Mouse (Mus musculus) liver, embryonic 14.5 days (tissue): ENCODE data around the gene Sfn. TPM values are rescaled to one million over a fixed set of nuclear protein-coding genes. Genes with fewer than 3 reads are reported as not detected.
A peak's percentile ranks its signal among the peaks of the same experiment; 100 is the strongest.

Experiments used
- ATAC-seq: fragments of 200-750 bp; cut with Nextera tagmentation; 2 replicates; pipeline ENCODE4 v1.8.0; 2017; ENCODE audit warnings: moderate number of reproducible peaks, mild to moderate bottlenecking, moderate library complexity; ENCODE audit not compliant: insufficient read depth
- DNase-seq, 3 experiments: peaks; one replicate each; pipeline ENCODE4 v3.0.0-alpha.2; 2012 to 2013; ENCODE audit warnings: low read depth in 3 of 3, low spot score in 3 of 3
- H3K27ac ChIP-seq: fragments of 300-500 bp; sonication (generic); 2 replicates; pipeline ENCODE4 v1.5.1; 2014; ENCODE audit warnings: moderate library complexity, mild to moderate bottlenecking, control low read depth, inconsistent platforms
- H3K27me3 ChIP-seq: fragments of 300-500 bp; sonication (generic); 2 replicates; pipeline ENCODE4 v1.6.1; 2014; ENCODE audit warnings: mild to moderate bottlenecking, low read length, moderate library complexity; ENCODE audit not compliant: control insufficient read depth, insufficient read depth
- H3K36me3 ChIP-seq: fragments of 300-500 bp; sonication (generic); replicated peaks from 2 replicates; pipeline ENCODE4 v1.6.1; 2014; ENCODE audit warnings: low read depth; ENCODE audit not compliant: control insufficient read depth, insufficient read depth
- H3K4me1 ChIP-seq, 2 experiments: fragments of 200-500 bp in 1 of 2; fragments of 300-500 bp in 1 of 2; sonication (generic) in 1 of 2; replicated peaks; 2 replicates each; pipeline ENCODE4 v1.6.1; 2012 to 2014; ENCODE audit warnings: antibody characterized with exemption in 1 of 2, inconsistent platforms in 1 of 2, low read length in 1 of 2; ENCODE audit not compliant: control insufficient read depth in 2 of 2, insufficient read depth in 2 of 2
- H3K4me2 ChIP-seq: fragments of 300-500 bp; sonication (generic); 2 replicates; pipeline ENCODE4 v1.6.1; 2014; ENCODE audit warnings: low read depth, mild to moderate bottlenecking, control low read depth, moderate library complexity
- H3K4me3 ChIP-seq, 2 experiments: fragments of 200-500 bp in 1 of 2; fragments of 300-500 bp in 1 of 2; sonication (generic) in 1 of 2; 2 replicates each; pipeline ENCODE4 v1.5.1; 2012 to 2014; ENCODE audit warnings: low read depth in 2 of 2, low read length in 2 of 2, mild to moderate bottlenecking in 2 of 2, control low read depth in 1 of 2, inconsistent platforms in 1 of 2, moderate library complexity in 1 of 2; ENCODE audit not compliant: insufficient read depth in 1 of 2
- H3K9ac ChIP-seq: fragments of 300-500 bp; sonication (generic); replicated peaks from 2 replicates; pipeline ENCODE4 v1.6.1; 2014; ENCODE audit warnings: mild to moderate bottlenecking, control low read depth, moderate library complexity
- H3K9me3 ChIP-seq: fragments of 300-500 bp; sonication (generic); 2 replicates; pipeline ENCODE4 v1.6.1; 2016; ENCODE audit warnings: low read length, mixed read lengths; ENCODE audit not compliant: control insufficient read depth
- CTCF ChIP-seq: IDR thresholded peaks from 2 replicates; pipeline ENCODE4 v1.5.1; 2016; ENCODE audit warnings: antibody characterized with exemption, low read depth, control low read depth
- EP300 ChIP-seq: IDR thresholded peaks from 2 replicates; pipeline ENCODE4 v1.6.1; 2016; ENCODE audit warnings: antibody characterized with exemption, low read depth
- WGBS: fragments of 180-500 bp; shearing (Covaris S2); extraction: QIAGEN DNeasy Blood & Tissue Kit; methylation state at CpG from one replicate; pipeline ENCODE4 v1.1.7; 2014; ENCODE audit not compliant: insufficient replicate concordance; 5-methylcytosine and 5-hydroxymethylcytosine counted together
- polyA plus RNA-seq, 2 experiments: library from polyadenylated mRNA; depleted of rRNA in 1 of 2; stranded (reverse) in 1 of 2; unstranded in 1 of 2; fragments of >200 nt; fragmentation: Nextera tagmentation in 1 of 2; extraction: Ambion mirVana in 1 of 2; gene quantifications; 2 replicates each; pipeline versions ENCODE4 v1.2.1 to v1.2.3; 2012 to 2014

Gene Sfn
- polyA plus RNA-seq, 2 experiments = 0.10 to 0.52 TPM

GRCm38 (mm10) chr4:133627039-133627438 is 25.1 kb upstream of the Sfn start:
- no peaks in the 10 kb centered on the region for H3K9me3 ChIP-seq
- H3K27me3 ChIP-seq = no peaks in the 10 kb centered on the region
- TF ChIP-seq CTCF (no peak), EP300 (no peak)
- no peak overlapping the region for H3K27ac ChIP-seq
- no peak overlapping the region for H3K4me2 ChIP-seq
- no peak overlapping the region for H3K9ac ChIP-seq
- H3K4me3 ChIP-seq = no peak overlapping the region
- ATAC-seq (no peak), DNase-seq (no peak)
- WGBS = 82% methylated on average over 14 of the region's 14 CpGs
- H3K36me3 ChIP-seq = no peaks in the 10 kb centered on the region; the same call in 1 of the 2 replicates
- H3K4me1 ChIP-seq = peaks cover 18 to 24% of the 10 kb centered on the region in 2 experiments

- Histone ChIP-seq H3K9me3 (no peaks in the 10 kb centered on the region), H3K9ac (no peak overlapping the region), H3K27ac (no peak overlapping the region), H3K27me3 (no peaks in the 10 kb centered on the region), H3K4me1 (peaks cover 15 to 21% of the 10 kb centered on the region in 2 experiments), H3K4me3 (no peak overlapping the region), H3K4me2 (no peak overlapping the region), H3K36me3 (no peaks in the 10 kb centered on the region; the same call in 1 of the 2 replicates)
- WGBS = 80% methylated on average over 9 of the region's 9 CpGs
- no peak for DNase-seq
- no peak for TF ChIP-seq EP300
- no peak for TF ChIP-seq CTCF
- ATAC-seq = no peak
Measured at GRCm38 (mm10) chr4:133626621-133627020, 24.7 kb upstream of the Sfn start.

DNA sequence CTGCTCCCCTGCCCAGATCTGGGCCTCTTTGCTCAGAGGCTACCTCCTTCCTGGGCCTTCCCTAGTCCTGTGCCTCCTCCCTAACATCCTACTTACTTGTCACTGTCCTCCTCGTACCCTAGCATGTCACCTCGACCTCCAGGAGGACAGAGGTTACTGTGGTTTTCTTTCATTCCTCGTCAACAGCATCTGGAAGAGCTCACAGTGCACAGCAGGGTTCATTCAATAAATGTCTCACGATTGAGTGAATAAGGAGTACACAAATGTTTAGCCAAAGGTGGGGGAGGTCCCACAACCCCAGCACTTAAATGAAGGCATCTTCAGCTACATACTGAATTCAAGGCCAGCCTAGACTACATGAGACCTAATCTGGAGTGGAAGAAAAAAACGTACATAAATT is 24.3 kb upstream of the Sfn start:
- Histone ChIP-seq H3K4me2 (no peak overlapping the region), H3K9ac (no peak overlapping the region), H3K27ac (peak overlapping the region; percentile 19; the same call in 1 of the 2 replicates), H3K36me3 (no peaks in the 10 kb centered on the region; the same call in 1 of the 2 replicates), H3K4me3 (no peak overlapping the region), H3K4me1 (peaks cover 13 to 17% of the 10 kb centered on the region in 2 experiments), H3K9me3 (no peaks in the 10 kb centered on the region), H3K27me3 (no peaks in the 10 kb centered on the region)
- no peak for DNase-seq
- no peak for ATAC-seq
- TF ChIP-seq EP300 (no peak), CTCF (no peak)
- 49% methylated on average over 5 of the region's 5 CpGs for WGBS

- TF ChIP-seq EP300 (no peak), CTCF (no peak)
Measured at GRCm38 (mm10) chr4:133625621-133626071, 23.7 kb upstream of the Sfn start.

GRCm38 (mm10) chr4:133624830-133625229 is 22.9 kb upstream of the Sfn start:
- DNase-seq = peak in 1 of 3 experiments; percentile 59
- no peak overlapping the region for H3K4me3 ChIP-seq
- H3K27me3 ChIP-seq = no peaks in the 10 kb centered on the region
- H3K9me3 ChIP-seq = no peaks in the 10 kb centered on the region
- peaks cover 13 to 20% of the 10 kb centered on the region in 2 experiments for H3K4me1 ChIP-seq
- WGBS = 30% methylated on average over 7 of the region's 7 CpGs
- peak; percentile 77; the same call in 1 of the 2 replicates for ATAC-seq
- no peak overlapping the region for H3K9ac ChIP-seq
- TF ChIP-seq CTCF (no peak), EP300 (peak; percentile 69)
- no peaks in the 10 kb centered on the region; the same call in 1 of the 2 replicates for H3K36me3 ChIP-seq
- H3K4me2 ChIP-seq = no peak overlapping the region
- no peak overlapping the region for H3K27ac ChIP-seq

More at GRCm38 (mm10) chr4:133625621-133626071, 23.7 kb upstream of the Sfn start:
- peak; percentile 18; the same call in 1 of the 2 replicates for ATAC-seq
- Histone ChIP-seq H3K36me3 (no peaks in the 10 kb centered on the region; the same call in 1 of the 2 replicates), H3K27me3 (no peaks in the 10 kb centered on the region), H3K4me1 (peaks cover 13 to 15% of the 10 kb centered on the region in 2 experiments), H3K9ac (peak overlapping the region; percentile 23; the same call in 1 of the 2 replicates), H3K4me2 (no peak overlapping the region), H3K27ac (peak overlapping the region; percentile 19), H3K4me3 (no peak overlapping the region), H3K9me3 (no peaks in the 10 kb centered on the region)
- no peak for DNase-seq
- 25% methylated on average over 11 of the region's 11 CpGs for WGBS
